Comparison of ENCODE assay signal across 9 mouse cellular contexts in genomic region chr7:144447146-144447545, GRCm38 (mm10). TPM values are rescaled to one million over a fixed set of nuclear protein-coding genes. Genes with fewer than 3 reads are reported as not detected.
DNase-seq lines count a peak whose midpoint lies in the region; ATAC-seq and TF ChIP-seq lines count a peak whose summit lies in the region.
"Had no signal": no experiment of that assay in that cellular context is flagged by ENCODE, and none has a peak within 500 bp of the region (broad histone marks: within the 10 kb centered on the region; RNA-seq: fewer than 3 reads in every experiment).

No protein-coding gene starts in this region.

- no peak for TF ChIP-seq POLR2A in thymus, adult 2 months (IDR thresholded peaks at IDR 0.05; ENCODE audit: control insufficient read depth, extremely low read depth, insufficient read depth, low read length, poor library complexity)

- H3K27ac ChIP-seq in thymus, adult 2 months (ENCODE audit: control insufficient read depth, insufficient read depth, low read length): no peak overlapping the region
- H3K27ac ChIP-seq: heart, embryonic 13.5 days had no signal

- WGBS in thymus, adult 2 months: 0% methylated on average over 3 of the region's 3 CpGs

- no peak overlapping the region for H3K4me3 ChIP-seq in C2C12 (ENCODE audit: insufficient read depth, poor library complexity, severe bottlenecking)
- peak overlapping the region; percentile 14; the same call in 1 of the 2 replicates for H3K4me3 ChIP-seq in G1E (ENCODE audit: low read depth, low read length)
- peak overlapping the region; percentile 76 for H3K4me3 ChIP-seq in megakaryocyte, embryonic 14.5 days (replicated peaks)
- no peak overlapping the region for H3K4me3 ChIP-seq in thymus, adult 2 months (ENCODE audit: control insufficient read depth, insufficient read depth, low read length)
- H3K4me3 ChIP-seq: heart, embryonic 13.5 days had no signal

- no peaks in the 10 kb centered on the region for H3K9me3 ChIP-seq in G1E (replicated peaks)
- H3K9me3 ChIP-seq in megakaryocyte, embryonic 14.5 days: peaks cover 2% of the 10 kb centered on the region; the same call in 1 of the 2 replicates
- H3K9me3 ChIP-seq: heart, embryonic 13.5 days had no signal

- peak; percentile 57 for DNase-seq in G1E (ENCODE audit: low spot score)
- peak; percentile 50 for DNase-seq in thymus, adult 2 months
- no peak for DNase-seq in ovary, postnatal 36 days (ENCODE audit: low spot score)
- no peak for DNase-seq in layer of hippocampus, adult 8-10 months (ENCODE audit: low spot score in 2 of 2)
- no peak for DNase-seq in adrenal gland, postnatal 25 days
- DNase-seq: retina, postnatal 1 day had no signal

- no peak overlapping the region for H3ac ChIP-seq in C2C12 (ENCODE audit: control insufficient read depth, insufficient read length, low read depth)

- peaks cover 14% of the 10 kb centered on the region for H3K79me3 ChIP-seq in C2C12 (ENCODE audit: low read depth)

- H3K27me3 ChIP-seq in C2C12 (ENCODE audit: control insufficient read depth, insufficient read depth, insufficient read length) (no peaks in the 10 kb centered on the region), G1E (ENCODE audit: insufficient read depth, low read length) (no peaks in the 10 kb centered on the region; the same call in 1 of the 2 replicates)
- peaks cover 4% of the 10 kb centered on the region for H3K27me3 ChIP-seq in megakaryocyte, embryonic 14.5 days (replicated peaks)
- no peaks in the 10 kb centered on the region for H3K27me3 ChIP-seq in thymus, adult 2 months (ENCODE audit: control insufficient read depth, insufficient read depth, low read length)
- H3K27me3 ChIP-seq: heart, embryonic 13.5 days had no signal

- peaks cover 28% of the 10 kb centered on the region for H3K79me2 ChIP-seq in C2C12 (ENCODE audit: control insufficient read depth, insufficient read depth)

- peak; percentile 92 for ATAC-seq in G1E (ENCODE audit: extremely low read depth, insufficient number of reproducible peaks, low FRiP score, poor library complexity, severe bottlenecking)

- H3K36me3 ChIP-seq in C2C12 (ENCODE audit: control insufficient read depth, insufficient read depth) (peaks cover 68% of the 10 kb centered on the region), G1E (replicated peaks) (peaks cover 89% of the 10 kb centered on the region)
- peaks cover 79% of the 10 kb centered on the region for H3K36me3 ChIP-seq in megakaryocyte, embryonic 14.5 days (replicated peaks; ENCODE audit: low read length)
- H3K36me3 ChIP-seq in thymus, adult 2 months (ENCODE audit: control insufficient read depth, insufficient read depth, low read length): no peaks in the 10 kb centered on the region

- TF ChIP-seq CTCF in C2C12 (IDR thresholded peaks at IDR 0.05; ENCODE audit: control insufficient read depth, insufficient read depth, insufficient read length) (no peak), G1E (IDR thresholded peaks at IDR 0.05; ENCODE audit: low read depth, low read length) (no peak)
- TF ChIP-seq CTCF in thymus, adult 2 months (IDR thresholded peaks at IDR 0.05; ENCODE audit: borderline replicate concordance, control insufficient read depth, extremely low read depth, insufficient read depth, low read length, poor library complexity): no peak

- H3K4me1 ChIP-seq in G1E (ENCODE audit: insufficient read depth, low read depth, low read length): peaks cover 26% of the 10 kb centered on the region
- peaks cover 96% of the 10 kb centered on the region for H3K4me1 ChIP-seq in megakaryocyte, embryonic 14.5 days
- peaks cover 31% of the 10 kb centered on the region for H3K4me1 ChIP-seq in thymus, adult 2 months (replicated peaks; ENCODE audit: control insufficient read depth, insufficient read depth, low read length)

TF ChIP-seq in C2C12, 6 proteins besides CTCF, POLR2A, EP300 and RAD21:
- peak; percentile 29 for TF ChIP-seq CEBPB (IDR thresholded peaks at IDR 0.05; ENCODE audit: low read depth)
- TF ChIP-seq MYOD1 (IDR thresholded peaks at IDR 0.05; ENCODE audit: control insufficient read depth, insufficient read length, low read depth): peak; percentile 82
- TF ChIP-seq MYOG (IDR thresholded peaks at IDR 0.05; ENCODE audit: control insufficient read depth, extremely low read depth, insufficient read length): no peak
- TF ChIP-seq MAX (IDR thresholded peaks at IDR 0.05): peak; percentile 73
- TF ChIP-seq FOSL1 (IDR thresholded peaks at IDR 0.05; ENCODE audit: insufficient read depth, low read length, poor library complexity, severe bottlenecking): peak; percentile 18

RNA-seq across cellular contexts. Expression of gene Cttn, which starts 23.7 kb away (rescaled TPM):
- 177 TPM for polyA plus RNA-seq in C2C12 (2012; fragmentation: generic; extraction: Trizol)
- 14.3 and 23.8 TPM in 2 replicates for total RNA-seq in G1E (2014; fragmentation: Nextera tagmentation)
- total RNA-seq in G1E (2017): 31.8 and 34.1 TPM in 2 replicates
- 107 and 119 TPM in 2 replicates for polyA plus RNA-seq in G1E (2012)
- 83.6 and 311 TPM in 2 replicates for polyA plus RNA-seq in megakaryocyte, embryonic 14.5 days (2012; ENCODE audit: insufficient read depth, low replicate concordance)
- 17.6 and 22.0 TPM in 2 replicates for polyA plus RNA-seq in thymus, adult 2 months (2012; rRNA removed)
- total RNA-seq in layer of hippocampus, adult 8-10 months (2022): 100 to 1,000 TPM; 151 to 178 (median 164) TPM
- total RNA-seq in adrenal gland, postnatal 25 days (2021): 218 and 274 TPM in 2 replicates

Comparison
In these comparisons a context has a peak if more than half of its experiments do, and no peak if none do; other contexts are left out.
1. H3K4me3 ChIP-seq: peak in G1E (single experiment) and megakaryocyte, embryonic 14.5 days (single experiment); none in C2C12 (single experiment) and thymus, adult 2 months (single experiment).
2. DNase-seq: peak in G1E (single experiment) and thymus, adult 2 months (single experiment); none in ovary, postnatal 36 days (single experiment), layer of hippocampus, adult 8-10 months (0 of 2) and adrenal gland, postnatal 25 days (single experiment).